Mouse (Mus musculus) urinary bladder, adult 18-20 months (tissue): ENCODE results near the gene Creb3l1.
A peak's percentile ranks its signal among the peaks of the same experiment; 100 is the strongest.

ENCODE experiments used
- DNase-seq, 2 experiments: peaks; one replicate each; pipeline ENCODE4 v3.0.0; 2022; ENCODE audit warnings: low spot score in 2 of 2, mixed read lengths in 2 of 2

The Creb3l1 gene

DNA sequence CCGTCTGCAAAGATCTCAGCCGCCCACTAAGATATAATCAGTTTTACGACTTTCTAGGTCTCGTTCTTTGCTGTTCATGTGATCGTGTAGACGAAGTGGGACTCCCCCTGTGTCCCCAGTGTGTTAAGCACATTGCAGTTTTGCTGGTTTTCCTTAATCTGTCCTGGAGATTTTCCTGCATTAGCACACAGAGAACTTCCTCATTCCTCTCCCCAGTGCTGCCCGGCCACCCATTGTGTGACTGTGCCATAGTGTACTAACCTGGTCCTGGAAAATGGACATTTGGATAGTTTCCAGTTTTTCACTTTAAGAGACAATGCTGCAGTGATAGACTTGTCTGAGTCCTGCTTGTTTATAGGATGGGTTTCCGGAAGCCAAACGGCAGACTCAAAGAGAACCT is 10.0 kb upstream of the Creb3l1 start:
- no peak for DNase-seq

DNA sequence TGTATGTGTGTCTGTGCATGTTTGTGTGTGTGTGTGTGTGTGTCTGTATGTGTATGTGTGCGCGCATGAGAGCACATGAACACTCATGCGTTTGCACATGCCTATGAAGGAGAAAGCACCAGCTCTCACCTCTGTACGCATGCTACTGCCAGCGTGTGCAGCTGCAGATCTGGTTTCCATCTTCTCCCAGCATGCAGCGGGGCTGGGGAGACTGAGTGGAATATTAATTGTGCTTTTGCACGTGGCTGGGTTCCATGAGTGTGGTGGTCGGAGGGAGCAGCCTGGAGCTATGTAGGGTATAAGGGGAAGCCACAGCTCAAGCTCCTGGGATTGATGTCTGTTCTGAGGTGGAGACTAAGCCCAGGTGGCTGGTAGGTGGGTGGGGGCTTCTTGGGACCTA is 6.3 kb upstream of the Creb3l1 start:
- DNase-seq, result no peak

DNA sequence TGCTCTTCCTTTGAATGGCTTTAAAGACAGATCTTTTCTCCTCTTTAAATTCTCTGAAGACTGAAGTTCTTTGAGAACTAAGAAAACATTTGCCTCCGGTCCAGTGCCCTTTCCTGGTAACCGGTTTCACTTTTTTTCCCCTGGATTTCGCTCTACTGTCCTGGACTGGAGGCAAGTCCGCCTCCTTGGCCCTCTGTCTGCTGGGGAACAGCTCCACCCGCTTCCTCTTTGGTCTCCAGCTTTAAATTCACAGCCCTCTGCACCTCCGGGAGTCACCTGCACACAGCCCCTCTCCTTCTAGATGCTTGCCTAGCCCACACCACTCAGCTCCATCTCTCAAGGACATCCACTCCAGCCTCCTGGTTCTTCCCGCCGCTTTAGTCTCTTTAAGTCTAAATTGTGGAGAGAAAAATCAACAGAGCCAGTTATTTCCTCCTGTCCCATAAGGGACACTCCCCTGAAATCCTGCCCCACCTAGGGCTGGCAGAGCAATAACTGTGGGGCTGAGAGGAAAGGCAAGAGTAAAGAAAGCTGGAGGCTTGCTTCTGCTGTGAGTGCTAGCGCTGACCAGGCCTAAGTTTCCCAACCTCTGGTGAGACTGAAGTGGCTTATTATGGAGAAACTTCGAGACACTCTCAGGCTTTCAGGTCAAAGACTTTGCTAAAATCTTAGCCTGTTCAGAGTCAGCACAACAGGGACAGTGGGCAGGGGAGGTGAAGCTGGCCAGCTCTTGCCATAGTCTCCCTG is 5.3 kb upstream of the Creb3l1 start:
- DNase-seq, result no peak

DNA sequence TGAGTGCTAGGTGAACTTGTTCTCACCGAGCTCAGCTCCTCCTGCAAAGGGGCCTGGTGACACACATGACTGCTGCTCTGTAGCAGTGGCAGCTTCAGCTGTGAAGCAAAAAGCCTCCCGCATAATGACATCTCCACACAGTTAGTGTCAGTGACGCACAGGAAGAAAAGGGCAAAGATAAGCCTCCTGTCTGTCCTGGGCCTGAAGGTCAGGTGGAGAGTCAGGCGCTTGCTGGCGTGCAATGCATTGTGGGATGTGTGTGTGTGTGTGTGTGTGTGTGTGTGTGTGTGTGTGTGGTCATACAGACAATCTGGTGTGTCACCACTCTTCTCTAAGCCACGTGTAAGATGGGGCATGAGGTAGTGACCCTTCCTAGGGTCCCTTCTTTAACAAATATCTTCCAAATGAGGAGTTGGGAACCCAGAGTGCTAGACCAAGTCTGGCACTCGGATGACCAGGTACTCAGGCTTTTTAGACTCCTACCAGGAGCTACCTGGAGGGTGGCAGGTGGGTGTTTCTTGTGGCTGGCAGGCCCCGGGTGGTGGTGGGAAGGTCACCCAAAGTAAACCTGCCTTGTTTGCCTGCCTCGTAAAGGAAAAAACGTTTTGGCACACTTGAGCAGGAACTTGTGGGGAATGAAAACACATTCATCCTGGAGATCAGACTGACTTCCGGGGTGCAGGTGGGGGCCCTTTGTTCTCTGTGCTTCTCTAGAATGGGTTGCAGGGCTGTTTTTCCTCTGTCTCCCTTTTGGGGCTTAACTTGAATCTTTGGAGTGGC is 3.7 kb upstream of the Creb3l1 start:
- no peak for DNase-seq

DNA sequence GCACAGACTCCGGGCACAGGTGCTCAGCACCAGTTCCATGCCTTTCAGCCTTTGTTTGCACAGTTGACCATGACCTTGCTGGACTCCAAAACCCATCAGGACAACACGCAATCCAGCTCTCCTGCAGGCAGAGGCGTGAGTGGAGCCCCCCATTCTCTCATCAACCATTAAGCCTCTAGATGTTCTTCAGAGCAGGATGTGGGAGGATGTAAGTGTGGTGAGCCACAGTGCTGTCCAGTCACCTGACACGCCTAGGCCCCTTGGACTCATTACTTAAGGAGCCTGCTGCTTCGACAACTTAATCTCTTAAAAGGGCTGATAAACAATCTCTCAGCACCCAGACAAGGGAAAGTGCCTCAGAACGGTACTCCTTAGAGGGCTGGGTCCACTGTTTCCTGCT is 1.7 kb upstream of the Creb3l1 start:
- DNase-seq, result no peak

DNA sequence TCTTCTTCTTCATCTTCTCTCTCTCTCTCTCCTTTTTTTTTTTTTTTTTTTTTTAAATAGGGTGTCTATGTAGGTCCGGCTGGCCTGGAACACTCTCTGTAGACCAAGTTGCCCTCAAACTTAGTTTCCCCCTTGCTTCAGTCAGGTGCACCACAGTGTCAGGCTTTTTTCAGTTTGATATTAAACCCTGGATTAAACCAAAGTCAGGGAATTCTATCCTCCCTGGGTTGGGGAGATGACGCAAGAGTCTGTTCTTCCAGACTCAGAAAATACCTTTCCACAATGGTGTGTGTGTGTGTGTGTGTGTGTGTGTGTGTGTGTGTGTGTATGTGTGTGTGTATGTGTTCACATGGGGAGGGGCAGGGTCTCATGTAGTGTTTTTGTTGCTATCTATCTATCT is 900 bp upstream of the Creb3l1 start:
- DNase-seq, result no peak

DNA sequence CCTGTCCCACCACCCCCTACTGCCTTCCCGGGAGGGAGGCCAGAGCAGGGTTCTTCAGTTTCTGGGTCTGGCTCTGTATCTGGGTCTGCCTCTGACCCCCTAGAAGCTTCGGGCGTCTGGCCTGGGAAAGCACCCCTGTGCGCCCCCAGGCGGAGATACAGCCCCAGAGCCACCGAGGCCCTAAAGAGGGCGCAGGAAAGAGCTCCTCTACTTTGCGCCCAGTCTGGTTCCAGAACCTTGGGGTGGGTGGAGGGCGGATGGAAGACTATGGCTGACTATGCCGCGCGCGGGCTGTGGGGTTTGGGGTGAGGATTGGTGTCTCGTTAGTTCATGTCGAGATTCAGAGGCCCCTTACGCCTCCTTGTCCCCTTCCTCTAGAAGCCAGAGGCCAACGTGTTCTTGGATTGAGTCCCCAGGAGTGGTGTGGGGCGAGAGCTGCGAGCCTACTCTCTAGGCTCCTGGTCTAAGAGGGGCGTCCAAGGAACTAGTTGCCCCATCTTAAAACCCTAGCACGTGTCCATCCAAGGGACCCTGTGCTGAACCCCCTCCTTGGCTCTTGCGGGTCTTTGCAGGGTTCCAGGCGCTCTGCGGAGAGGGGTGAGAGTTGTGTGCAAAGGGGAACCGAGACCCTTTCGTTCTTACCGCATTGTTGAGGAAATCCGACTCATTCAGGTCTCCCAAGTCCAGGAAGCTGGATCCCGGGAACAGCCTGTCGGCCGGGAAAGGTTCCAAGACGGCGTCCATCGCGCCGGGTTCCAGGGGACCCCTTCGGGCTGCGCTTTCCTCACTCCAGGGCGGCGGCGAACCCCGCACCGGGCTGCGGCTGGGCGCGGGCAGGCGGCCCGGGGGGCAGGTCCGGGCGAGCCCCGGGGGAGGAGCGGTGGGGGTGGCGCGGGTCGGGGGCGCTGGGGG is 684 bp downstream of the Creb3l1 start:
- DNase-seq, result peak in 1 of 2 experiments; percentile 29

DNA sequence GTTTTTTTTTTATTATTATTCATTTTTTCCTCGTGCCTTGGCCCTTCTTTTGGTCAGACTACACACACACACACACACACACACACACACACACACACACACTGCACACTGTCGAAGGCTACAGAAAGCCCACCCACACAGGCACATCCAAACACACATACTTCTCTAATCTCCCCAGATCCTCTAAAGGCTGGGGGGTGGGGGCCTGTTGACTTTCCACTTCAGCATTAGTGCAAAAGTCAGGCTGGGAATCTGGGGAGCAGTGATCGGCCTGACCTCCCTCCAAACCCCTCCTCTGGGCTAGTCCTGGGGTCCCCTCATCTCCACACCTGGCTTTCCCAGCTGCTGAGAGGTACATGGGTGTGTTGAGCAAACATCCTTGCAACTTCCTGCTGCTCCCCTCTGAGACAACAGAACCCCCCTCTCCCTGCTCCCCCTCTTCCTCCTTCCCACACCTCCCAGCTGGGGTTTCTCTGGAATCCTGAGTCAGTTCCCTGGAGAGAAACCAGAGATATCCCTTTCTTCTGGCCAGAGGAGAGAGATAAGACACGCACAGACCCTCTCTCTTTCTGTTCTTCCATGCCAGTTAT is 3.5 kb downstream of the Creb3l1 start:
- no peak for DNase-seq

DNA sequence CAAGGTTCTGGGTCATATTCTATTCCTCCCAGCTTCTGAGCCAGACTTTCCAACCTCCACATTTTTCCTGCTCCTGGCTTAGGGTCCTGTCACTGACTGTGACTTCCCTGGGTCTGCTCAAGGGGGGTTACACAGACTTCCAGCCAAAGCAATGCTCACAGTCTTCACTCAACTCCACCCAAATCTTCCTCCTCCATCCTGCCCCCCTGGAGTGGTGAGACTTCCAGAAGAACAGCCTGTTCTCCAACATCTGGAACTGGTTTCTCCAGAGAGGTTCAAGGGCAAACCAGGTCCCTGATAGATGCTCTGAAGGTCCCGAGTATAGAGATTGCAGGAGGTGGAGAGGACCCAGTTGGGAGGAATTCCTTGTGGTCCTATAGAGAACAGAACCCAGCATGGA is 6.9 kb downstream of the Creb3l1 start:
- DNase-seq, result no peak

DNA sequence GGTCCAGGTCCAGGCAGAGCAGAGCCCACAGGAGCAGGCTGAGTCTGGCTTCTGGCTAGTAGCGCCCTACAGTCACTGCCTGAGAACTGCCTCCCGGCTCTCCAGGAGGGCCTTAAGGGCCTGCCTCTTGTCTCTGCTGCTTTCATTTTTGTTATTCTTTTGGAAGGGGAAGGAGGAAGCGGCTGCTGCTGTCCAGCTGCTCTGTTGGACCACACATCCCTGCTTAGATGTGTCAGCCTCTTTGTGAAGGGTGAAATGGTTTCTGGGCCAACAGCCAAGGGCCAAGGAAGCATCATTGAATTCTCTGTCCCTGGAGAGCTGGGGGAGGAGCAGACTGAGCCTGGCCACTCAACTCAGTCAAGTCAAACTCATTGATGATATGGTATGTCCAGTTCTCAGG is 7.3 kb downstream of the Creb3l1 start:
- peak in 1 of 2 experiments; percentile 58 for DNase-seq

DNA sequence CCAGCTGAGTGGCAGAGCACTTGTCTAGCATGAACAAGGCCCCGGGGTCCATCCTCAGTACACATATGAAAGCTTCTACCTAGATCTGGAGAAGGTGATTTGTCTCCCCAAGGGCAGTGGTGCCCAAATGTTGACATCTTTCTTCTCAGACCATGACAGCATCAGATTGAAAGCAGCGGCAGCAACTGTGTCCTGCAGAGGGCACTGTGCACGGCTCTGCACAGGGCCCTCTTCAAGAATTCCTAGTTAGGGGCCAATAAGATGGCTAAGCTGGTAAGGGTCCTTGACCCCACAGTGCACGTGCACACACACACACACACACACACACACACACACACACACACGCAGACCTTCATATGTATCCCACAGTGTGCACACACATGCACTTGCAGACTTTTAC is 9.4 kb downstream of the Creb3l1 start:
- no peak for DNase-seq

DNA sequence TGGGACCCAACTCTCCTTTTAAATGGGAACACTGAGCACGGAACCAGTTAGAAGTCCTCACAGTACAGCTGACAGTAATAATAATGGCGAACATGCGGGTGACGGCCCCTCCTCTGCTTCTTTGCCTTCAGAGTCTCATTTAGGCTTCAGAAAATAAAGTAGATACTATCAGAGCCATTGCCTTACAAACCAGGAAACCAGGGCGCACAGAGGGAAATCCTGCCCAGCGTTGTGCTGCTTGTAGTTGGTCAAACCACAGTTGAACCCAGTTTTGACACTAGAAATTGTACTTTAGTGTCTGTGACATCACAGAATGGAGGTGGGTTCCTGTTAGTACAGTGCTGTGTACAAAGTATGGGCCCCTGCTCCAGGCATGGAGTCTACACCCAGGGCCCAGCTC is 10.1 kb downstream of the Creb3l1 start:
- DNase-seq, result no peak

DNA sequence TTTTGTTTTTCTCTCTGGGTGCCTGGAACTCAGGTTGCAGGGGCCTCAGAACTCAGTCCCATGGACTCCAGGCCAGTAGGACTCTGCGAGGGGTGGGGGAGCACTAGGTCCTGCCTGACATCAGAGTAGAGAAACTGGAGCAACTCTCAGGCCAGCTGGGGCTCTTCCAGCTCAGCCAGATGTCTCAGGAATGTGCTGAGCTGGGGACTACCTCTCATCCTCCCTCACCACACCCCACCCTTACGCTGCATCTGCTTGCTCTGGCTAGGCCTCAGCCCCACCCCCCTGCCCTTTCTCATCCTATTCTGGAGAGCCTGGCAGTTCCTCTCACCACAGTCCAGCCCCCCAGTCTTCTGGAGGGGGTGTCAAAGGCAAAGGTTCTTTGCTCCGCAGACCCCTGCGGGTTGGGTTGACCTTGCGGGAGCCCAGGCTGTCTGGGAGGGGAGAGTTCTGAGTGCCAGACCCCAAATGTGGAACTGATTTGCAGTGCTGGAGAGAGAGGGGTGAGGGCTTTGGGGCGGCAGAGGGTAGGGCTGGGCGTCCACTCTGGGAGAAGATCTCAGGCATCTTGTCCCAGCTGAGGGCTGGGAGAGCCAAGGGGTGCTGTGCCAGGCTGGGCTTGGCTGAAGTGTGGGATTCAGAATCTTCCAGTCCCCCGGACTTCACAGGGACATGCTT is 11.4 kb downstream of the Creb3l1 start:
- peak in 1 of 2 experiments; percentile 75 for DNase-seq

DNA sequence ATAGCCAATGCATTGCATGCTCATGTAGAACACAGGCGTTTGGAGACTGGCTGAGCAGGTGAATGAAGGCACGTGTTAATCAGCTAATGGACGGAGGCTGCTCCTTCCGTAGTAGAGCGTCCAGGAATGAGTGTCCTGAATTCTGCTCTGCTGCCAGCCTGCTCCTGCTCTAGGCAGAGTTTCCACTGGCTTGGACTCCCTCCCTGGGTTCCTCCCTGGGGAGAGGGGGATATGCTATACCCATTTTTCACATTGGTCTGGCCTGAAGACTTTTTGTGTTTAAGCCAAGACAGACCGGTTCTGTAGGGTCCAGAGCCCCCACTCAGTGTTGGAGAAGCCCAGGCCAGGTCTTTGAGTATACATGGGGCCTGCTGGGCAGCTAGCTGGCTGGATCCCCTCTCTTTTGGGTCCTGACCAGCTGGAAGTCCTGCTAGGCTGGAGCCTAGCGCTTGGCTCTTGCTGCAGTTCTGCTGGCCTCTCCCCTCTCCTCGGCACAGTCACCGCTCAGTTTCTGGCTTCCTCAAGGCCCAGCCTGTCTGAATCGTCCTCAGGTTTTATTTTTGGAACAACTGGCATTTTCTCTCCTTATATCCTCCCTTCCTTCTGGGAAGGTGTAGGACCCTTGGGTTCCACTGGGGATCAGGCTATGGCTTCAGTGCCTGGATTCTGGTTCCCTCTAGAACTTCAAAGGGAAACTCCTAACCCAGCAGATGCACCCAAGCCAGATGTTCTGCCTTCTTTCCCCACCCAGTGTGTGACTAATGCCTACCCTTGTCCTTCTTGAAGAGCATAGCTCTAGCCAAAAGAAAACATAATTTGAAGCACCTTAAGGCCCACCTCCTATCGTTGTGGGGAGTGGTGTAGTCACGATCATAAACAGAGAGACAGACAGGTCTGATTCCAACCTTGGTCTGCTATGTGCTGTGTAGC is 12.6 kb downstream of the Creb3l1 start:
- no peak for DNase-seq

DNA sequence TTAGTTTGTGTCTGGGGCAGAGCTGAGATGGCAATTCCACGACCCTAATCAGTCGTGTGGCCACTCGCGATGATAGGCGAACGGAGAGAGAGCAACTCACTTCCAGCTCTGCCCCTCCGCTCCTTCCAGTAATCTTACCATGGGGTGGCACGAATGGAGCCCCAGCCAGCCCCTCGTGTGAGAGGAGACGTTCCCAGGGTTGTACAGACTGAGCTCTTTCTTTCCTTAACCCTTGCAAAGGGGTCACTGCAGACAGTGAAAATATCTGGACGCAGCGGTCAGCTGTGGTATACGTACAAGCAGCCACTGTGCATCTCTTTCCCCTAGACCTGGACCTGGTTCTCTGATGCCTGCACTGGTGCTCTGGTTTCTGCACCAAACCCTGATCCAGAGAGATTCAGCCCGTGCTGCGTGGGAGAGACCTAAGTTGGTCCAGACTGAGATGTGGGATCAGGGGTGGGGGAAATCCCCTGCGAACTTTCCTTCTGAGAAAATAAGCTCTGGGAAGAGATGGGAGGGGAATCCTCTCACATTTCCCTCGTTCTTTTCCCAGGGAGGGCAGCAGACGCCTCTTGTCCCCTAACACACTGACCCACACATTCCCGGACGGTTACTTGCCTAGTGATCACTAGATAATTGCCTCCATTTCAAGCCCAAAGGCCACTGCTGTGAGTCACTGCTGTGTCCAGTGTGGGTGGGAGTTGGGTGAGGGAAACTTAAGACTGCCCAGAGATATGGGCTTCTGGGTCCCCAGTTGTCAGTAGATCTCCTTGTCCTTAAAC is 15.5 kb downstream of the Creb3l1 start:
- DNase-seq, result no peak

DNA sequence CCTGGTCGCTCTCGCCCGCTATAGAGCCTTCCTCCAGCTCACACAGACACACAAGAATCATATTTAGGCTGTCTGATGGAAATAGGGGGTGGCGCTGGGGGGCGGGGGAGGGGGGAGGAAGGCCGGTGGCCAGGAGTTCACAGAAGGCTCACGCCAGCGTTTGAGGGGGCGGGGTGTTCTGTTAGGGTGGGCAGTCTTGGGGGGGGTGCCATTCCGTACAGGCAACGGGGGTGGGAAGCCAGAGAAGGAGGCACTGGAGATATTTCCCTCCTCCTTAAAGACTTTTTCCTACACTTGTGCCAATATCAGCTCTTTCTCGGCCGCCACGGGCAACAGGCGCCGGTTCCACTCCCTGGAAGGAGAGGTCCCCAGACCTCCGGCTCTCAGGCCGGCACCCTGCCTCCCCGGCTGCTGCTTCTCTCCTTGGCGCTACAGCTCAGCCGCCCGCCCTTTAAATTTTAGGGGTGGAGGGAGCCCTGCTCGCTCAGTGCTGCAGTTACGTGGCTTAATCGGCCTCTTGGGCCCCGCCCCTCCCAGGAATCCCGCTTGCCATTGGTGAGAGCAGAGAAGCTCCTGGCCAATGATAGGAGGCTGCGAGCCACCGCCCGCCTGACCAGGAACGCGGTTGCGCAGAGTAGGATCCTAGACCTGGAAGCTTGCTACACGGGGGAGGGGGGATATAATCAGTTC is 16.2 kb downstream of the Creb3l1 start:
- peak; percentile 84 to 97 for DNase-seq

DNA sequence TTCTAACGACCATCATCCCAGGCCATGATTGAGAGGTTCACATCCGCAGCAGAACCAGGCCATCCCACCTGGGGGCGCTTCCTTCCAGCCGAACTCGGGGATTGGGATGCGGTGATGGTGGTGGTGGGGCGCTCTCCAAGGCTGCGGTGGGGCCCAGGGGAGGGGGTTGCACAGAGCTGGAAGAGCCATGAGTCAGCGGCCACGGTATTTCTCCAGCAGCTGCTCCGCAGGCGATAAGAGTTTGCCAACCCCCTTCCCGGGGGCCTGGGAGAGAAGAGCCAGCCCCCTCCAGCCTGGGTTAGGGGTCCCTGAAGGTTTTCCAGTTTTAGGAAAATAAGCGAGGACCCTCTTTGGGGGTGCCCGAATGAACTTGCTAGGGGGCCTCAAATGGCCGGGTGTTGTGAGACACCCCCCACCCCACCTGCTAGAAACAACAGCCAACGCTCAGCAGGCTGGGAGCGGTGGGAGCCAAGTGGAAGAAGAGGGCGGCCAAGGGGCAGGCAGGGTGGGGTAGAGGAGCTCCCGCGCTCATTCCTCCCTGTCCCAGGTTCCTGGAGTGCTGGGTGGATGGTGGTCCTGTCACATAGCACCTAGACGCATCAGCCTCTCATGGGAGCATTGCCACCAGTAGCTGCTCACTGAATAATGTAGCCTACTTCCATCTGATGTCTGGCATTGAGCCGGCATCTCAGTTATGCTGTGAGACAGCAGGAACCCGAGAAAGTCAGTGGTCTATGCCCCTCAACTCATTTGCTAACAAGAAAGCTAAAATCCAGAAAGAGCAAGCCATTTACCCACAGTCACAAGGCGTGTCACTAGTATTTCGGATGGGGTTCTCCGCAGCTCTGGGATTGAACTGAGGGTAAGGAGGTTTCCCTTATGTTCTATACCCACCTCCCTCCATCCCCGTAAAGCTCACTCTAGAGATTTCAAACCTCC is 17.1 kb downstream of the Creb3l1 start:
- DNase-seq, result peak in 1 of 2 experiments; percentile 36

DNA sequence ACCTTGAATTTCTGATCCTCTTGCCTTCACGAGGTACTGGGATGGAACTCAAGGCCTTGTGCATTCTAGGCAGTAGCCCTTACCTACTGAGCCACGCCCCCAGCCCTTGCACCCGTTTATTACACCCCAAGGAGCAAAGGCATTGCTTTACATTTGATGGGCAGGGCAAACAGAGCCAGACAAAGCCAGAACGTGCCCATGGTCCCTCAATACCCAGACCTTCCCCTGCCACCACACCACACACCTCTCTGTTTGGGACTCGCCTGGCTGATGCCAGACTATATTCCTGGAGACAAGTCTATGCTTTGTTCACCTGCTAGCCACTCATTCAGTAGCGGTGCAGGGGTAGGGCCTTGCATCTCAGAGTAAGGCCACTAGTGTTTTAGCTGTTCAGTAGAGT is 17.8 kb downstream of the Creb3l1 start:
- no peak for DNase-seq
